Mouse (Mus musculus) brain, embryonic 14.5 days (tissue): ENCODE results near the gene Dnajc16. TPM values are rescaled to one million over a fixed set of nuclear protein-coding genes. Genes with fewer than 3 reads are reported as not detected.

Experiments
- DNase-seq: peaks from one replicate; pipeline ENCODE4 v3.0.0-alpha.2; 2011; ENCODE audit warnings: low read depth
- CTCF ChIP-seq: fragments of 200-500 bp; IDR thresholded peaks from 2 replicates; pipeline ENCODE4 v1.5.1; 2012; ENCODE audit warnings: inconsistent platforms, mild to moderate bottlenecking, moderate library complexity, borderline replicate concordance; ENCODE audit not compliant: insufficient read depth, insufficient read length; ENCODE audit errors: extremely low read depth
- POLR2A ChIP-seq: fragments of 200-500 bp; IDR thresholded peaks from 2 replicates; pipeline ENCODE4 v1.6.1; 2012; ENCODE audit warnings: mild to moderate bottlenecking, inconsistent platforms, borderline replicate concordance; ENCODE audit not compliant: poor library complexity, insufficient read depth, insufficient read length, severe bottlenecking; ENCODE audit errors: extremely low read depth
- polyA plus RNA-seq: library from polyadenylated mRNA; depleted of rRNA; stranded (reverse); fragments of >200 nt; gene quantifications from 2 replicates; pipeline ENCODE4 v1.2.3, GENCODE M21; 2012; rRNA removed

Gene Dnajc16
- polyA plus RNA-seq, result 17.7 and 19.9 TPM in 2 replicates

DNA sequence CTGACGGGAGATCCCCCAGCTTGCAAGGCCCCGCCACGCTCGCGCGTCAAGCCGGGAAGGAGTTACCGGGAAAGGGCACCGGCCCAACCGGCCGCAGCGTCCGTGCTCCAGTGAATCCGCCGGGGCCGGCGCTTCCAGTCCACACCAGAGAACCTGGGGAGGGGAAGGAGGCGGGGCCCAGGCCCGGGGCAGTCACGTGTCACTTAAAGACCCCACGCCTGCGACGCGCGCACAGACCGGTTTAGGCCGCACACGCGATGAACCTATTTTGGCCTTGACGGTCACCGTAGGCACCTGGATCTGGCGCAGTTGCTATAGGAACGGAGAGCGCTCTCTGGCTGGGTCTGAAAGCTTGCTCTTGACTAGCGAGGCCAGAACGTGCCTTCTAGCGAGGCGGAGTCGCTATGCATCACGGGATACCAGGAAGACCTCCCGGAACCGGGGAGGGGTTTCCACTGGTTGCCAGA is at the start of gene Dnajc16:
Gene Dnajc16 (minus strand): TSS at position 408 of the 467 bp plus-strand sequence.
- peak; percentile 72; the same call in 1 of the 2 replicates for TF ChIP-seq POLR2A
- TF ChIP-seq CTCF, result no peak
- DNase-seq, result peak; percentile 100

DNA sequence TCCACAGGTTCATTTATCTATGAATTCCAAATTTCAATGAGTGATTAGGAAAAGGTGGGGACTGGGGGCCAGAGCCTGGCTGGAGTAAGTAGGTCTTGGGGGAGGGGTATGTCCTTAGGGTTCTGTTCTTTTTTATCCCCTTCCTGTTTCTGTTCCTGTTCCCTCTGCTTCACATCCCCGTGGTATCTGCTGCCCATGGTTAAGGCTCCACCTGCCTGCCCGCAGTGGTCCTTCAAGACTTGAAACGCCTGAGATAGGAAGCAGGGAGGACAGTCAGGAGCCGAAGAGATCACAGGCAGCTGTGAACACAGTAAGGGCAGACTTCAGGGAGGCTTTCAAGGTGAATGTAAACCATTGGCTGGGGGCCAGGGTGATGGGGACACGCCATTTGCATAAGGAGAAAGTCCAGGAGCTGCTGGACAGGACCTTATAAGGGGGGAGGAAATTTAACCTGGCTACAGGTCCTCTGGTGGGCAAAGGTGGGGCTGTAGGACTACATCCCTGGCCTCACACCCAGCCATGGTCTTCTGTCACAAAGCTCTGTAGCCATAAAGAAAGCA is 43.9 kb upstream of the Dnajc16 start:
- TF ChIP-seq POLR2A (no peak), CTCF (no peak)
- DNase-seq, result no peak

DNA sequence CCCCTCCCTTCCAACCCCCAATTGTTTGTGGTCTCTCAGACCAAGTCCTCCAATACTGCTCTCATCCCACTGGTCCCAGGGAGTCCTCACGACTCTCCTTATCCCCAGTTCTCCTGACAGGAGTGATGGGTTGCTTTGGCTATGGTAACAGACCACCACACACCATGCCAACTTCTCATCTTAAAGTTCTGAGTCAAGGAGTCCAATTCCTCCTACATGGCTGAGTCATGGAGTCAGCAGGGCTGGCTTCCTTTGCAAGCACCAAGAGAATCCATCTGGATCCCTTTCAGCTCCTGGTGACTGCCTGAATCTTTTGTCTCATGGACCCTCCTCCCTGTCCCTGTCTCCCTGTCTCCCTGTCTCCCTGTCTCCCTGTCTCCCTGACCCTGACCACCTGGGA is 43.2 kb upstream of the Dnajc16 start:
- TF ChIP-seq CTCF (no peak), POLR2A (no peak)
- DNase-seq, result no peak

DNA sequence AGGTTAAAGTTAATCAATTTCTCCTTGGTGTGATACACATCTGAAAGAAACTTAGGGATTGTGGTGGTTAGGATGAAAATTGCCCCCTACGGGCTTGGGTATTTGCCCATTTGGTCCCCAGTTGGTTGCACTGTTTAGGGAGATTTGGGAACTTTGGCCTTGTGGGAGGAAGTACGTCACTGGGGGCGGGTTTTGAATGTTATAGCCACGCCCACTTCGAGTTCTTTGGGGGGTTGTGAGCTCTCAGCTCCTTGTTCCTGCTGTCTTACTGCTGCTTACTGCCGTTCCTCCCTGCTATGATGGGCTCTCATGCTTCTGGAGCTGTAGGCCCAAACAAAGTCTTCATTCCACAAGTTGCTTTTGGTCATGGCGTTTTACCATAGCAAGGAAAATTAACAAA is 40.6 kb upstream of the Dnajc16 start:
- no peak for TF ChIP-seq CTCF
- no peak for TF ChIP-seq POLR2A
- DNase-seq, result no peak

DNA sequence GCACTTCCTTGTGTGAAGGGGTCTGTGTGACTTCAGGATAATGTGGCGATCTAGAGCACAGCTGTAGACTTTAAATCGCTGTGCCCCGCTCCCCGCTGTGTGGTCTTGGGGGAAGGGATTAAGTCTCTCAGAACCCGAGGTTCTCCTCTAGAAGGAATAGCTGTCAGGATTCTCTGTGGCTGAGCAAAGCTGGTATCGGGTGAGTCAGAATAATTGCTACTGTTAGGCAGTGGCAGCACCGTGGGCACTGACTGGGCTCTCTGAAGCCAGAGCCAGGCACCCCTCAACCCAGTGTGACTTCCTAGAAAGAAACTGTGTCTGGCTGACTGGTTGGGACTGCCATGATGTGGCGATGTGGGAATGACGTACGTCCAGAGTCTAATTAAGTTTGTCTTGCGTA is 39.6 kb upstream of the Dnajc16 start:
- no peak for TF ChIP-seq POLR2A
- TF ChIP-seq CTCF, result no peak
- no peak for DNase-seq

DNA sequence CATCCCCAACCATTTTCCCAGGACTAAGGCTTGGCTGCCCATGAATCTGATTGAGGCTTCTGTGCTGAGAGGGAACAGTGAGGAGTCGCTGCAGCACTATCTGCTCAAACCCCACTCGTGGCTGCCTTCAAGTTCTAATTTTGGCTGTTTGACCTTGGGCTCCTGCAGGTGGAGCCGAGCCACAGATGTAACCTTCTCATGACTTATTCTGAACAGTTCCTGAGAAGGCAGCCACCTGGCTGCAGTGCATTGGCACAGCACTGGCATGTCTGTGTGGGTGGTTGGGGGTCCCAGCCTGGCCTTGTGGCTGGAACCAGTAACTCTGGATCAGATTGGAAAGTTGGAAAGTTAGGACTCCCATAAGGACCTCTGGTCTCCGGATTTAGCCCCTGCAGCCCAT is 37.4 kb upstream of the Dnajc16 start:
- TF ChIP-seq POLR2A (no peak), CTCF (no peak)
- no peak for DNase-seq

DNA sequence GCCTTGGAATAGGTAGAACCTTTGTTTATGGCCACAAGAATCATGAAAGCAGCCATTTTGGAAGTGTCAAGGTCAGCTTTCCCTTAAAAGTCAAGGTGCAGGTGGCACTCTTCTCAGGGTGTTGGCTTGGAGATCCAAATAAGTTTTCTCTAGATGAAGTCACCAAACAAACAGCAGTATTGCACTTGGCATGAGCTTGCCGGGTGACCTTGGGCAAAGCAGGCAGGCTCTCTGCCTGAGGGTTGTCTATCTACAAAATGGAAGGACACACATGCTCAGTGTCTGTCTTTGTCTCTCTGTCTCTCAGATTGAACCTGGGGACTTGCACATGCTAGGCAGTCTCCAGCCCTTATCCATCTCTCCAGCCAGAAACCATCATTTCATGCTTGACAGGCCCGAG is 36.7 kb upstream of the Dnajc16 start:
- no peak for DNase-seq
- TF ChIP-seq CTCF (no peak), POLR2A (no peak)

DNA sequence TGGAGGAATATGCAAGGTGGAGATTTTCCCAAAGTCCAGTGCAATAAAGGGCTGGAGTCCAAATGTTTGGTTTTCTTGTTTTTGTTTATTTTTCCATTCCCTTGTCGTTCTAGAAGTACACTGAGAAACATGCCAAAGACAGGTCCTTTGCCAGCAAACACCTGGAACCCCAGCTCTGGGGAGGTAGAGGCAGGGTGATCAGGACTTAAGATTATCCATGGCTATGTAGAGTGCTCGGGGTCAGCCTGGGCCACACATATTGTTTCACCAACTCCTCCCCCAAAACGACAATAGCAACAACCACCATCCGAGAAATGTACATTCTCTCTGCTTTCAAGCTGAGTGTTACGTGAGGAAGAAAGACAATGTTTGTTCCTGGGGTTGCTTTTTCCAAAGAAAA is 35.3 kb upstream of the Dnajc16 start, which contains the start of gene Cela2a:
Gene Cela2a (minus strand): TSS at position 101 of the 400 bp plus-strand sequence.
- no peak for DNase-seq
- no peak for TF ChIP-seq POLR2A
- TF ChIP-seq CTCF, result no peak

DNA sequence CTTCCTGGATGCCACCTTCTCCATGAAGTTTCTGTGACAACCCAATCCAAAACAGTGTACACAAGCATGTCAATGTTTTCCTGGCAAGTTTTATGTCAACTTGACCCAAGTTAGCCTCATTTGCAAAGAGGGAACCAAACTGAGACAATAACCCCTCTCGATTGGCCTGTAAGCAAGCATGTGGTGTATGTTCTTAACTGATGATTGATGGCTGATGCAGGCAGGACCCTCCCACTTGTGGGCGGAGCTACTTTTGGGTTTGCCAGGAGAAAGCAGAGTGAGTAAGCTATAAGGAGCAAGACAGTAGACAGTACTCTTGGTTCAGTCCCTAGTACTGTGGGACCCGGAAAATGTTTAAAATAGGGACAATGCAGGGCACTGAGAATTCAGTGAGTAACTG is 32.2 kb upstream of the Dnajc16 start:
- peak; percentile 9 for DNase-seq
- TF ChIP-seq CTCF (no peak), POLR2A (no peak)

DNA sequence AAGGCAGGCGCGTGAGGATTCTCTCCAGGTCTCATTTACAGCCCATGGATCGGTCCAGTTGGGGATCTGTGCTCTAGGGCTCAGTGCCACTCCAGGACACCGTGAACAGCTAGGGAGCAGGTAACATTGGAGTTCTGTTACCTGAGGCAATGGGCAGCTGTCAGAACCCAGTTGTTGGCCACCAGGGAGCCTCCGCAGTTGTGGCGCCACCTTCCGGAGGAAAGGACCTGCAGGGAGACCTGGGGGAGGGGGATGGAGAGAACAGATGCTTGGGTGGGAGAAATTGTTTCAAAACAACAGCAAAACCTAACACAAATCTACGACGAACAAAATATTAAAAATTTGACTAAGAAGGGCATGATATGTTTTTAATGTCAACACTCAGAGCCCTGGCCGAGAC is 31.4 kb upstream of the Dnajc16 start:
- TF ChIP-seq POLR2A (no peak), CTCF (peak; percentile 25; the same call in 1 of the 2 replicates)

DNA sequence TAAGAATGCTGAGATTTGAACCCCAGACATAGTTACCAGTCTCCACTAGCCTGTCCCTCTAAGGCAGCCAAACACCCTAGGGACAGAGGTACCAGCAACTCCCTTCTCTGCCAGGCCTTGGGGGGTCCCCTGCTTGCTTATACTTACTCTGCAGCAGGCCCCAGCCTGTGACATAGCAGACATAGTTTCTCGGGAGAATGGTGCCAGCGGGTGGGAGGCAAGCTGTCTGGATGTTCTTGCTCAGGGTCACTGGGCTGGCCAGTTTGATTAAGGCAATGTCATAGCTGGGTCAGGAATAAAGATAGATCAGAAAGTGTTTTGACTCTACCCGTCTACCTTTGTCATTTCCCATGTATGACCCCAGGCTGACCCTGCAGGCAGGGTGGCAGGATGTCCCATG is 30.4 kb upstream of the Dnajc16 start:
- no peak for DNase-seq
- TF ChIP-seq CTCF (no peak), POLR2A (no peak)

More for the DNA sequence above, 31.4 kb upstream of the Dnajc16 start:
- DNase-seq, result no peak

DNA sequence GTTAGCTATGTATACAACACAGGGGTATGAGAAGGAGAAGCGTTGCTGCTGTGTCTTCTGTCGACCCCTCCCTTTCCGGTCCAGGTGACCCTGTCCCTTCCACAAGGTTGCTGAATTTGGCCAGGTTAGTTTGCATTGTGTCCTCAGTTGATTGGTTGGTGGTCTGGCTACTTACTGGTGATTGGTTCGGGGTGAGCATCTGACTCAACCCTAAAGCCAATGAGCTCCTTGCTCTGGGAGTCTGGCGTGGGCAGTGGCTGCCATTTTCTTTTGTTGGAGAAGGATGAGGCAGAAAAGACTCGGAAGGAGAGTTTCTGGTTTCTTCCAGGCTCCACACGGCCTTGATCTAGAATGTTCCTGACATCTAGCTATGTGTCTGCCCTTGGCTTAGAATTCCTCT is 28.6 kb upstream of the Dnajc16 start:
- TF ChIP-seq POLR2A, result no peak
- no peak for TF ChIP-seq CTCF

More for the DNA sequence above, 28.6 kb upstream of the Dnajc16 start:
- DNase-seq, result no peak
